Mouse (Mus musculus) spleen, adult 2 months (tissue): ENCODE measurements at regions not wholly inside any gene's neighbourhood (a gene's known extent, or its start where the extent isn't known, plus 50 kb on each side); places are given as distances from the start of the nearest gene placed in this dataset.

Experiments used
- CTCF ChIP-seq: fragments of 200-500 bp; IDR thresholded peaks from 2 replicates; pipeline ENCODE4 v1.5.1; 2011; ENCODE audit warnings: mild to moderate bottlenecking, inconsistent platforms; ENCODE audit not compliant: insufficient read depth, insufficient read length, insufficient replicate concordance; ENCODE audit errors: extremely low read depth
- POLR2A ChIP-seq: fragments of 200-500 bp; IDR thresholded peaks from 2 replicates; pipeline ENCODE4 v1.6.1; 2011; ENCODE audit warnings: low read depth, low read length, inconsistent platforms

GRCm38 (mm10) chr10:117505057-117505456, 124.2 kb upstream of the Cpm start:
- TF ChIP-seq CTCF (no peak), POLR2A (no peak)
